Mouse (Mus musculus) bone marrow, adult 2 months (tissue): ENCODE results near the gene Nudt6. TPM values are rescaled to one million over a fixed set of nuclear protein-coding genes. Genes with fewer than 3 reads are reported as not detected.

Source experiments
- H3K27ac ChIP-seq: fragments of 200-500 bp; 2 replicates; pipeline ENCODE4 v1.5.1; 2012; ENCODE audit warnings: low read depth, mild to moderate bottlenecking, control low read depth, inconsistent platforms, low read length; ENCODE audit not compliant: control insufficient read depth, poor library complexity, insufficient read depth
- H3K4me1 ChIP-seq: fragments of 200-500 bp; 2 replicates; pipeline ENCODE4 v1.6.1; 2011; ENCODE audit warnings: low read length; ENCODE audit not compliant: control insufficient read depth, insufficient read depth
- H3K4me3 ChIP-seq: fragments of 200-500 bp; replicated peaks from 2 replicates; pipeline ENCODE3; 2011; ENCODE audit warnings: mild to moderate bottlenecking, low read depth, low read length, control low read depth; ENCODE audit not compliant: control insufficient read depth
- CTCF ChIP-seq: fragments of 200-500 bp; IDR thresholded peaks from 2 replicates; pipeline ENCODE4 v1.5.1; 2011; ENCODE audit warnings: low read length, control low read depth; ENCODE audit not compliant: control insufficient read depth, insufficient read depth
- POLR2A ChIP-seq: fragments of 200-500 bp; IDR thresholded peaks from 2 replicates; pipeline ENCODE4 v1.6.1; 2011; ENCODE audit warnings: low read depth, mild to moderate bottlenecking, control low read depth, low read length, borderline replicate concordance; ENCODE audit not compliant: control insufficient read depth
- WGBS: fragments of 180-500 bp; shearing (Covaris S2); methylation state at CpG from one replicate; pipeline ENCODE4 v1.1.7; 2018; 5-methylcytosine and 5-hydroxymethylcytosine counted together
- polyA plus RNA-seq: library from polyadenylated mRNA; stranded (reverse); fragments of >200 nt; gene quantifications from 2 replicates; pipeline ENCODE4 v1.2.4, GENCODE M21; 2011; ENCODE audit warnings: low replicate concordance; ENCODE audit not compliant: missing spikeins, insufficient read depth, insufficient read length

The Nudt6 gene
- polyA plus RNA-seq, result 3.4 and 7.3 TPM in 2 replicates

GRCm38 (mm10) chr3:37420072-37420471, at the start of gene Nudt6:
Gene Nudt6 (minus strand): TSS chr3:37420211.
- TF ChIP-seq CTCF (no peak), POLR2A (peak; percentile 77; the same call in 1 of the 2 replicates)
- under 1% methylated on average over 50 of the region's 50 CpGs for WGBS
- H3K4me3 ChIP-seq, result peak within 1 kb of the TSS; percentile 95

DNA sequence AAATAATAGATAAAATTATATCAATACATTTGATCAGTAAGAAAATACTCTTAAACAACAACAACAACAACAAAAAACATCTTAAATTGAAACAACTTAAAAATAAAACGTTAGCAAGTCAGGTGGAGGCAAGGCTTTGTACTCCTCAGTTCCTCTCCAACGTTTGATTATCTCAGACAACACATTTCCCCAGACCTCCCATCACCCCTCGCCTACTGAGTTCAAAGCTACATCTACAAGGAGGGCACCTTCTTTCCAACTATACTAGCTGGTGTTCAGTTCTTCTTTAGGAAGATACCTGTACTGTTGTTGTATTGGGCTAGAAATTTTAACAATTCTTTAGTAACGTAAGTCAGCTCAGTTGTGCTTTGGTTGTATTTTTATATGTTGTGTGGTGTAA, 49.3 kb upstream of the Nudt6 start:
- H3K27ac ChIP-seq, result no peak overlapping the region
- 60% methylated on average over 4 of the region's 4 CpGs for WGBS

More at GRCm38 (mm10) chr3:37420072-37420471, at the start of gene Nudt6:
- Histone ChIP-seq H3K27ac (peak within 1 kb of the TSS; percentile 92), H3K4me1 (no peaks in the 10 kb centered on the region)

DNA sequence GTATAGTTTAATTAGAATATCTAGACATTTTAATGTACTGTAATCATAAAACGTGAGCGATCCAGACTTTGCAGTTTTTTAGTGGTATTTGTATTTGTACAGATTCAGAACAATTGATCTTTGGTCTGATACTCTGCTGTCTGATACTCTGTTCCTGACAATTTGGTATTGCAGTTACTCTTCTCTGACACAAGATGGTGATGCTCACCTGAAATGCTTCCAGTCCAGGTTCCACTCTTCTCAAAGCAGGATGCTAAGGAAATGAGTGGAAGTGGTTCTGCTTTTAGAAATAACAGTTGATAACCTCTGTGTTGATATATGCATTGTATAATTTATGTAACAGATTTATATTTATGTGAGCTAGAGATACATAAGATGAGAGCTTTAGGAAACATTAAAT, 48.2 kb upstream of the Nudt6 start:
- no peak for TF ChIP-seq CTCF
- no peak overlapping the region for H3K27ac ChIP-seq
- 87% methylated on average over 2 of the region's 2 CpGs for WGBS
- no peak overlapping the region for H3K4me3 ChIP-seq
- H3K4me1 ChIP-seq, result no peaks in the 10 kb centered on the region

More for the DNA sequence above, 49.3 kb upstream of the Nudt6 start:
- no peak for TF ChIP-seq CTCF
- no peak for TF ChIP-seq POLR2A
- H3K4me3 ChIP-seq, result no peak overlapping the region
- H3K4me1 ChIP-seq, result no peaks in the 10 kb centered on the region

DNA sequence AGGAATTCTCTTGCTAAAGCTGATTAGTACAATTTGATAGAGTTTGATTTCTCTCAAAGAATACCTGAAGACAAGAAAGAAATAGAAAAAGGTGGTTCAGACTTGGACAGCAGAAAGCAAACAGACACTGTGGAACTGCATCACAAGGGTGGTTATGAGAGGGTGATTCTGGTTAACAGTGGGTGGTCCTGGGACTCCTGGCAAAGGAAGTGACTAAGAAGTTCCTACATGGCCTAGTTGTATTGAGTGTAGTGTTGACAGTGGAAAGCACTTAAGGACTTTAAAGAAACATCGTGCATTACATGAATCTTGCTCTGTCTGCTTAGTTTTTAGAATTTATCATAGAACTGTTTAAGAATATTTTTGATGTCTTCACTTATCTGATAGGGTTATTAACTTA, 36.0 kb upstream of the Nudt6 start:
- no peak for TF ChIP-seq POLR2A
- TF ChIP-seq CTCF, result no peak
- Histone ChIP-seq H3K4me1 (no peaks in the 10 kb centered on the region), H3K4me3 (no peak overlapping the region), H3K27ac (no peak overlapping the region)
- WGBS, result 78% methylated on average over 1 of the region's 1 CpGs

DNA sequence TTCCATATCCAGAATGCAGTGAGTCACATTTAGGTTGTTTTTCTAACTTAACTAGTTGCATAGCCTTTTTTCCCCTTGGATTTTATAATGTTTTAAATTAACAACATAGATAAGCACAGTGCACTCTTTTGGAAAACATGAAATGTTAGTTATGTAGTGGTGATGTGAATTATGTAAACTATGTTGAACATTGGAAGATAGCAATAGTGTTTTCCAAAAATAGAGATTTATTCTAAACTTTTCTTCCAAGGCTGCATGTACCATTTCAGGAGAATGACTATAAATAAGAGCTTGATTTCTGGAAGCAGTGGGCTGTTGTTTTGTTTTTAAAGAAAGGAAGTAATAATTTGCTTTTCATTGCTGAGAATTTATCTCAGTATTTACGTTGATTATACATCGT, 23.4 kb upstream of the Nudt6 start:
- no peaks in the 10 kb centered on the region for H3K4me1 ChIP-seq
- 91% methylated on average over 2 of the region's 2 CpGs for WGBS
- H3K27ac ChIP-seq, result no peak overlapping the region
- no peak for TF ChIP-seq CTCF
- TF ChIP-seq POLR2A, result no peak
- no peak overlapping the region for H3K4me3 ChIP-seq

GRCm38 (mm10) chr3:37439770-37440169, 19.8 kb upstream of the Nudt6 start:
- TF ChIP-seq CTCF, result no peak
- no peak for TF ChIP-seq POLR2A
- WGBS, result 87% methylated on average over 1 of the region's 1 CpGs
- H3K27ac ChIP-seq, result no peak overlapping the region

DNA sequence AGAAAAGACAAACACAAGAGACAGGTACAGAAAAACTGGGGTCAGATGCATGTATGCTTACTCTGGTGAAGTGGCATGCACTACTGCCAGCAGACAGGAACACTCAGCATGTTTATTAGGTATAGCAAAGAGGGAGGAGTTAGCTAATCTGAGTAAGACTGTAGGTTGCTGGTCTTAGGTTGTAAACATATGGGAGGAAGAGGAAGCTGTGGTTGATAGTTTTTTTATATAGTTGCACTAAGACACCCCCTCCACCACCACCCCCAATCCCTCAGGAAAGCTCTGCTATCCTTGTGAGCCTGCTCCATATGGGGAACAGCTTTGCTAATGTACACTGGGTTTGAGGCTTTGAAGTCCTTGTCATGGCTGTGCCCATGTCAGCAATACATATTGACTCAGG, 10.3 kb upstream of the Nudt6 start:
- no peak overlapping the region for H3K4me3 ChIP-seq
- no peak overlapping the region for H3K27ac ChIP-seq
- no peak for TF ChIP-seq POLR2A
- no peak for TF ChIP-seq CTCF
- H3K4me1 ChIP-seq, result no peaks in the 10 kb centered on the region; the same call in 1 of the 2 replicates

More at GRCm38 (mm10) chr3:37439770-37440169, 19.8 kb upstream of the Nudt6 start:
- Histone ChIP-seq H3K4me1 (no peaks in the 10 kb centered on the region), H3K4me3 (no peak overlapping the region)

DNA sequence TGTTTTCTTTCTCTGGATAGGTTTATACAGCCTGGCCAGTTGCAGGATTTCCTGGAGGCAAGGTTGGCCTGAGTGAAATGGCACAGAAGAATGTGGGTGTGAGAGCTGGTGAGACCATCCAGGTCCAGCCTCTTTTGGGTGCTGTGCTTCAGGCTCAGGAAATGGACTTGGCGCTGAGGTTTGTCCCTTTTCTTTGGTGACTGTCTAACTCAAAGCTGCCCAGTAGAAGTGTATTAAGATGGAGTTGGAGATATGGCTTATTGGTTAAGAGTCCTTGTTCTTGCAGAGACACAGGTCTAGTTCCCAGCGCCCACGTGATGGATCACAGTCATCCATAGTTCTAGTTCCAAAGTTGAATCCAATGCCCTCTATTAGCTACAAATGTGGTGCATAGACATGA, 6.1 kb upstream of the Nudt6 start:
- TF ChIP-seq POLR2A (no peak), CTCF (no peak)
- H3K27ac ChIP-seq, result no peak overlapping the region
- H3K4me3 ChIP-seq, result no peak overlapping the region
- no peaks in the 10 kb centered on the region; the same call in 1 of the 2 replicates for H3K4me1 ChIP-seq
- WGBS, result 92% methylated on average over 3 of the region's 3 CpGs

GRCm38 (mm10) chr3:37421179-37421578, 1.2 kb upstream of the Nudt6 start:
- H3K4me1 ChIP-seq, result no peaks in the 10 kb centered on the region
- TF ChIP-seq POLR2A (no peak), CTCF (no peak)
- no peak overlapping the region for H3K27ac ChIP-seq
- WGBS, result 14% methylated on average over 3 of the region's 3 CpGs
- peak overlapping the region; percentile 14 for H3K4me3 ChIP-seq
